Mouse (Mus musculus) megakaryocyte, embryonic 14.5 days (primary cell): ENCODE measurements around the gene Trio. TPM values are rescaled to one million over a fixed set of nuclear protein-coding genes. Genes with fewer than 3 reads are reported as not detected.
A peak's percentile ranks its signal among the peaks of the same experiment; 100 is the strongest.

Experiments
- H3K27me3 ChIP-seq: replicated peaks from 2 replicates; pipeline ENCODE3; 2012; ENCODE audit warnings: inconsistent platforms
- H3K36me3 ChIP-seq: replicated peaks from 2 replicates; pipeline ENCODE3; 2012; ENCODE audit warnings: low read length, inconsistent platforms, mixed read lengths
- H3K4me1 ChIP-seq: 2 replicates; pipeline ENCODE4 v1.6.1; 2012; ENCODE audit warnings: inconsistent platforms
- H3K4me3 ChIP-seq: replicated peaks from 2 replicates; pipeline ENCODE3; 2012; ENCODE audit warnings: moderate library complexity, mild to moderate bottlenecking, inconsistent platforms
- H3K9me3 ChIP-seq: 2 replicates; pipeline ENCODE4 v1.6.1; 2012; ENCODE audit warnings: inconsistent platforms
- FLI1 ChIP-seq: IDR thresholded peaks from 2 replicates; pipeline ENCODE4 v1.6.1; 2012; ENCODE audit warnings: low read length, inconsistent platforms, mixed read lengths
- GATA1 ChIP-seq: IDR thresholded peaks from 3 replicates; pipeline ENCODE4 v1.6.1; 2012; ENCODE audit warnings: mixed read lengths, low read length, inconsistent platforms, borderline replicate concordance
- polyA plus RNA-seq: library from polyadenylated mRNA; stranded (reverse); fragments of >175 nt; gene quantifications from 2 replicates; pipeline ENCODE4 v1.2.3, GENCODE M21; 2012; ENCODE audit warnings: low replicate concordance; ENCODE audit not compliant: insufficient read depth

Gene Trio
- polyA plus RNA-seq, 1 experiment, result 5.8 TPM

- H3K36me3 ChIP-seq, result no peaks in the 10 kb centered on the region
- H3K4me3 ChIP-seq, result peak overlapping the region; percentile 55
- peaks cover 13% of the 10 kb centered on the region for H3K27me3 ChIP-seq
- H3K9me3 ChIP-seq, result no peaks in the 10 kb centered on the region
- TF ChIP-seq FLI1, result no peak
- no peak for TF ChIP-seq GATA1
- peaks cover 26% of the 10 kb centered on the region for H3K4me1 ChIP-seq
Observed at GRCm38 (mm10) chr15:27688041-27688651, 337.5 kb downstream of the Trio start.

GRCm38 (mm10) chr15:27684813-27685212, 340.8 kb downstream of the Trio start:
- Histone ChIP-seq H3K9me3 (no peaks in the 10 kb centered on the region), H3K4me3 (no peak overlapping the region), H3K4me1 (peaks cover 39% of the 10 kb centered on the region), H3K27me3 (peaks cover 31% of the 10 kb centered on the region), H3K36me3 (no peaks in the 10 kb centered on the region)
- TF ChIP-seq FLI1, result no peak
- no peak for TF ChIP-seq GATA1

- Histone ChIP-seq H3K4me1 (peaks cover 38% of the 10 kb centered on the region), H3K27me3 (peaks cover 38% of the 10 kb centered on the region), H3K36me3 (no peaks in the 10 kb centered on the region), H3K4me3 (no peak overlapping the region), H3K9me3 (no peaks in the 10 kb centered on the region)
- TF ChIP-seq GATA1 (no peak), FLI1 (no peak)
Observed at GRCm38 (mm10) chr15:27683206-27683605, 342.4 kb downstream of the Trio start.

- peaks cover 41% of the 10 kb centered on the region for H3K27me3 ChIP-seq
- TF ChIP-seq FLI1, result no peak
- TF ChIP-seq GATA1, result no peak
- peaks cover 32% of the 10 kb centered on the region for H3K4me1 ChIP-seq
- H3K4me3 ChIP-seq, result no peak overlapping the region
- H3K36me3 ChIP-seq, result no peaks in the 10 kb centered on the region
- no peaks in the 10 kb centered on the region for H3K9me3 ChIP-seq
Observed at GRCm38 (mm10) chr15:27682619-27683018, 343.0 kb downstream of the Trio start.

- no peak for TF ChIP-seq GATA1
- no peak for TF ChIP-seq FLI1
- H3K4me1 ChIP-seq, result peaks cover 27% of the 10 kb centered on the region
- peaks cover 43% of the 10 kb centered on the region for H3K27me3 ChIP-seq
- H3K4me3 ChIP-seq, result peak within 1 kb of the TSS; percentile 94
- H3K36me3 ChIP-seq, result no peaks in the 10 kb centered on the region
- no peaks in the 10 kb centered on the region for H3K9me3 ChIP-seq
Observed at GRCm38 (mm10) chr15:27681419-27682187, 344.0 kb downstream of the Trio start, which contains the start of gene Otulinl. Gene Otulinl, minus strand, starts transcription at chr15:27681579.

- peak overlapping the region; percentile 94 for H3K4me3 ChIP-seq
- H3K36me3 ChIP-seq, result no peaks in the 10 kb centered on the region
- peaks cover 29% of the 10 kb centered on the region for H3K4me1 ChIP-seq
- no peaks in the 10 kb centered on the region for H3K9me3 ChIP-seq
- no peak for TF ChIP-seq GATA1
- no peak for TF ChIP-seq FLI1
- H3K27me3 ChIP-seq, result peaks cover 41% of the 10 kb centered on the region
Observed at GRCm38 (mm10) chr15:27680997-27681396, 344.7 kb downstream of the Trio start.

Other genes starting within 250 kb of the Trio start
- 0.01 TPM in 1 of 2 replicates, not detected in the other for gene Dnah5, start 177.9 kb upstream of the Trio start, polyA plus RNA-seq